Mouse (Mus musculus): ENCODE results near the gene Nup210l. TPM values are rescaled to one million over a fixed set of nuclear protein-coding genes. Genes with fewer than 3 reads are reported as not detected.
"Not testable (repeated sequence)": the region's sequence is repeated elsewhere in the genome, so short reads cannot be mapped to it uniquely, and the experiment has no call there.

Nup210l gene
- total RNA-seq, 2 experiments from 2014 or later, result 0.46 to 0.50 TPM

DNA sequence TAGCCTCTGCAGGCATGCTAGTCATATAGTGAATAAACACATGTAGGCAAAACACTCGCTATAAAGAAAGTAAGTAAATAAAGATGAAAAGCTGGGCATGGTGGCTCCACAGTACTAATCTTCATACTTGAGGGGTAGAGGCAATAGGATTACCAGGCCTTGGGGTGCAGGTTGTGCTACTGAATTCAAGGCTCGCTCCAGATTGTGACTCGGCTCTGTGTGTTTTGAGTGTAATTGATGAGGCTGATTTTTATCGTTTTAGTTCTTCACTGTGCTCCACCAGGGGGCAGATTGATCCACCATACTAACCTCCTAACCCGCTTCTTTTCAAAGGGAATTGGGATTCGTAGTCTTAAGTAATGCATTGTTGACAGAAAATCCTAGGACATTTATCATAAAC, 116.2 kb downstream of the Nup210l start:
- intact Hi-C loops (cut with DNase I), result loop anchor here (5.0 kb wide), 1 partner anchor 152 kb away; no protein-coding TSS in a partner anchor

DNA sequence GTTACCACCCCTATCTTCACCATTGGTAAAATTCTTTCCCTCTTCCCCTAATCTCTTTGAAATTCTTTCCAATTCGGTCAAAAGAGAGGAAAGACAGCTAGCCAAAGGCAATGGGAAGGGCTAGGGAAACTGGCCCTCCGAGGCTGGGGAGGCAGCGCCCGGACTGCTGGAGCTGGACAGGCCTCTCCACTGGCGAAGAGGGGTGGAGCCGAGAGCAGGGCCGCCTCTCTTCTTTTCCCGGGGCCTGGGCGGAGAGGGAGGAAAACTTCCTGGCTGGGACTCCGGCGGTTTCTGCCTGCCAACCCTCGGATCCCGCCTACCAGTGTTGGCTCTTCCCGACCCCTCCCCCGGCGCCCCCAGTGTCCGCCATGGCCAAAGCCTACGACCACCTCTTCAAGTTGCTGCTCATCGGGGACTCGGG, 116.6 kb downstream of the Nup210l start:
- peak; percentile 76 for DNase-seq
- intact Hi-C loops (cut with DNase I), result loop anchor here (5.0 kb wide), 1 partner anchor 152 kb away; no protein-coding TSS in a partner anchor

More for the DNA sequence above, 116.2 kb downstream of the Nup210l start:
- DNase-seq, result peak; percentile 51

DNA sequence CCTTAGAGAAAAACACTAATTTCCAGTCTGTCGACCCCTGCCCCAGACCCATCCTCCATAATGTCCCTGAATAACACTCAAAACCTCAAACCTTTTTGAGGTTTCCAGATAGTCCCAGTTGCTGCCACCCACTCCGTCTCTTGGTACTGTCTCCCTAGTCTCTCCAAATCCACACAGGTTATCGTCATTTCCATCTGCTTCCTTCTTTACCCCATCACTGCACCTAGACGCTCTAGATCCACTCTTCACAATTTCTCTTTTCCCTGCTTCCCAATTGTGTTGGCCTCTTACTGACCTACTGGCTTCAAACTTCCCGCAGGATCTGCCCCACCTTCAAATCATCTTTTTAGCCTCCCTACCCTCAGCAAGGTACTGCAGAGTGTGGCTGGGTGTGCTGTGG, 117.2 kb downstream of the Nup210l start:
- intact Hi-C loops (cut with DNase I), result loop anchor here (5.0 kb wide), 1 partner anchor 151 kb away; no protein-coding TSS in a partner anchor
- no peak for DNase-seq

DNA sequence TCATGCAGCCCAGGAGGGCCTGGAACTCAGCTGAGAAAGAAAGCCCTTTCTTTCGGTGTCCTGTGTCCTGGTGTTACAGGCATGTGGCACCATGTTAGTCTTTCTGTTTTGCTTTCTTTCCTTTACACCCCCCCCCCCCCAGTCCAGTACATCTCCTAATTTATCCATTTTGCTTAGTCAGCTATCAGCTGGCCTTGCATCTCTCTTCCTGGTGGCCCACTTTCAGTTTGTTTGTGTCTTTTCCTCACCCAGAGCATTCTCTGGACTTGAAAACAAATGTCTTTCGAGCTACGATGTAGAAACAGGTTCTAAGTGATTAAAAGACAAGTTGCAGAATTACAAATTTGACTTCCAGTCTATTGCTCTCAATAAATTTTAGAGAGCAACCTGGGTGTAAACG, 118.5 kb downstream of the Nup210l start:
- no peak for DNase-seq
- intact Hi-C loops (cut with DNase I), result loop anchor here (5.0 kb wide), 1 partner anchor 150 kb away; no protein-coding TSS in a partner anchor

DNA sequence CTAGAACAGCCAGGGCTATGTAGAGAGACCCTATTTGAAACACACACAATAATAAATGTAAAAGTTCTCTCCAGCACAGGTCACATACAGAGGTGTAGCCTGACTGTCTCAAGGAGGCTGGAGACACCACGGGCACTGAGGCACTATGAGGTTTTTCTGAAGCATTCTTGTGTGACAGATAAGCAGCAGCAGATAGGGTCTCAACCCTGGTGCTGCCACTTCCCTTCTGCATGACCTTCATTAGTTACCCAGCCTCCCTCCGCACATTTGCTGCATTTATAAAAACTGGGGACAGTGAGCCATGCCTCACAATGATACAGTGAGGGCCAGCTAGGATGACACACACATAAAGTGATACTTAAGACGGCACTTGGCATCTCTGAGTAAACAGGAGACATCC, 119.0 kb downstream of the Nup210l start:
- no peak for DNase-seq
- intact Hi-C loops (cut with DNase I), result loop anchor here (5.0 kb wide), 1 partner anchor 149 kb away; no protein-coding TSS in a partner anchor

DNA sequence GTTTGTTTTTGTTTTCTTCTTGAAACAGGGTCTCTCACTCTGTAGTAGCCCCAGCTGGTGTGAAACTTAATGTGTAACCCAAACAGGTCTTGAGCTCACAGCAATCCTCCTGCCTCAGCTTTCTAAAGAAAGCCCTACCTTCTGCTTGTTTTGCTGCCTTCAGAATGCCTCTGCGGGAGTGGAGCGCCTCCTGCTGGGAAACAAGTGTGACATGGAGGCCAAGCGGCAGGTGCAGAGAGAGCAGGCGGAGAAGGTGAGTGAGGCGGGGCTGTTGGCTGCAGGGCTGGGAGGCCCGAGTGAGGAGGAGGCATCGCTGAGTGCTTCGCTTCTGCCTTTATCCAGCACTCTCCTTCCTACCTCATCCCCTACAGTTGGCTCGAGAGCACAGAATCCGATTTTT, 120.4 kb downstream of the Nup210l start:
- intact Hi-C loops (cut with DNase I), result loop anchor here (5.0 kb wide), 1 partner anchor 148 kb away; no protein-coding TSS in a partner anchor

DNA sequence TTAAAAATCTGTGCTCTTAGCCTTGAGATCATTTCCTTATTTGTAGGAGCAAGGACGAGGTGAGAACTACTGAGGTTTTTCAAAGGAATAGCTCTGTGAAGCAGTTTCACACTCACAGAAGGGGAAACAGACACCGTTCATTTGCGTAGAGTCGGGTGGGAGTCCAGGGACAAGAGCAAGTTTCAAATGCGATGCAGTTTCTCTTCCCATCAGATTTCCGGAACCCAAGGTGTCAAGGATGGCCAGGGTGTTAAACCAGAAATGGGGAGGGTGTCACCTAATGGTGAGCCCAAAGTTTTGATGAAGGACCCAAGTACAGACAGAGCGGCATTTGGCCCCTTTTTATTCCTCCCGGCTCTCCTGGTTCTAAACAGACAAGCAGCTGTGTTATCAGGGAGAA, 127.1 kb downstream of the Nup210l start:
- intact Hi-C loops (cut with DNase I), result no loop called here
- DNase-seq, result no peak

More for the DNA sequence above, 120.4 kb downstream of the Nup210l start:
- no peak for DNase-seq

DNA sequence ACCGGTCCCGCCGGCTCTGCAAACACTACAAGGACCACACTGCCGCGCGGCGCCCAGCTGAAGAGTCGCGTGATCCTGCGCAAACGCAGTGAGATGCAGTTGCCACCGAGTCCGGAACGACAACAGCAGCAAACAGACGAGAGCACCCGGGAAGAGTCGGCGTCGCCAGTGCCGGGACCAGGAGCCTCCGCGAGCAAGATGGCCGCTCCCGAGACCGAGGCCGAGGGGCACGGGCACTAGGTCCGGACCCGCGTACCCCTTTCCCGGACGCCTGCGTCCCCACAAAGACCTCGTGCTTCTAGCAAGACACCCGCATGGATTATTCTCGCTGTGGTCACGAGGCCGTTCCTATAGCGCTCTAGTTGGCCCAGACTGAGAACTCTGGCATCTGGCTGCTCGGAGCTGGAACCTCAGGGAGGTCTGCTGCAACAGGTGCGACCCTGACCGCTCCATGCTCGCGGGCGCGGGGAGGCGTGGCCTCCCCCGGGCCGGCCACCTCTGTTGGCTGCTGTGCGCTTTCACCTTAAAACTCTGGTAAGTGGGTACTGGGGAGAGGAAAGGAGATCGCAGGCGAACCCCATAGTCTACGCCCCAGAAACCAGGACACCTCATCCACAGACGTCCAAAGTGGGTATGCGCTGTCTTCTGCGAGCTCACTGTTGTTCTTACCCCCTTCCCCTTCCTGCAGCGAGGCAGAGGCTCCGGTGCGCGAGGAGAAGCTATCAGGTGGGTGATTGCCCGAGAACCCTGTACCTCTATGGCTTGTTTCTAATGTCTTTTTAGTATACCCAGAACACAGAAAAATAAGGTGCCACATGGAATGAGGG, 127.8 kb downstream of the Nup210l start, which contains the start of gene Jtb:
Jtb (plus strand) TSS at position 91 of the 827 bp plus-strand sequence.
- intact Hi-C loops (cut with DNase I), result no loop called here
- DNase-seq, result peak; percentile 93

DNA sequence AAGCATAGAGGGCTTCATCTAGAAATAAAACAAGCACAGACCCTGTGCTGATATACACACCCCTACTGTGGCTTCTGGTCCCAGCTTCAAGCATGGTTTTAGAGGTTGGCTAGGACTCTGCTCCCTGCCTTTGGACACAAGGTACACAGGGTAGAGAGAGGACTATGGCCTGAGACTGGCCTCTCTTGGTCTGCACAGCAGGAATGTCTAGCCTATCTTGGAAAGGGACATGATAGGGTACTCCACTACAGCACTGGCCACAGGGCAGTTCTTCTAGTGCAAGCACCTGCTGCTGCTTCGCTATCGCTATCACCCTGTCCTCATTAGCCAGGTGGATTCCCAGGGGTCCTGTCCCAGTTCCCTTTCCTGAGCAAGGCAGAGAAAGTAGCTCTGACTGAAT, 137.3 kb downstream of the Nup210l start:
- no peak for DNase-seq
- intact Hi-C loops (cut with DNase I), result no loop called here

DNA sequence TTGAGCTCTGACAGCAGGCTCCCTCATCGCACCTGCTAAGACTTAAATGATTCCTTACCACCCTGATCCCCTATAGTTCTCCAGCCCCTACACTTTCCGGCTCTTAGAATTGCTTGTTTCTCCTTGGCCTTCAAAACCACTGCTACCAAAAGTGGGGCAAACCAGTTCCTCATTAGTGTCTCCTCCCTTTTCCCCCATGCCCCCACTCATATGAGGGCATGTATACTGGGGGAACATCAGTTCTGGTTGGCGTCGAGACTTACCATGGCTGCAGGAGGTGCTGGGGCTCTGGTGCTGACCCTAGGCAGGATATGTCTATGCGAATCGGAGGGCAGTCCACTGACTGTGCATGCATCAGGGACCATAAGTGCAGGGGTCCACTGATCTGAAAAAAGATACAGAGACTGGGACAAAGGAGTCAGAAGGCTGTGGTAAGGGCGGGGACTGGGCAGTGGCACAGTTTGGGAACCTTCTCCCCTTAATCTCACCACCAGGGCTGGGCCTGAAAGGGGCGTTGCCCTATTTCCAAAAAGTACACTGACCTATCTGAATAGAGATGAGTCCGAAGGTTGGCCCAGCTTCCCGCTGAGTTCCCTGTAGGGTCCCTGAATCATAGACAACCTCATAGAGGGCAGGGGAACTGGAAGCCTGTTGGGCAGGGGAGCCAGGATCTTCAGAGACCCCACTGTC, 137.9 kb downstream of the Nup210l start:
- DNase-seq, result no peak
- intact Hi-C loops (cut with DNase I), result no loop called here

DNA sequence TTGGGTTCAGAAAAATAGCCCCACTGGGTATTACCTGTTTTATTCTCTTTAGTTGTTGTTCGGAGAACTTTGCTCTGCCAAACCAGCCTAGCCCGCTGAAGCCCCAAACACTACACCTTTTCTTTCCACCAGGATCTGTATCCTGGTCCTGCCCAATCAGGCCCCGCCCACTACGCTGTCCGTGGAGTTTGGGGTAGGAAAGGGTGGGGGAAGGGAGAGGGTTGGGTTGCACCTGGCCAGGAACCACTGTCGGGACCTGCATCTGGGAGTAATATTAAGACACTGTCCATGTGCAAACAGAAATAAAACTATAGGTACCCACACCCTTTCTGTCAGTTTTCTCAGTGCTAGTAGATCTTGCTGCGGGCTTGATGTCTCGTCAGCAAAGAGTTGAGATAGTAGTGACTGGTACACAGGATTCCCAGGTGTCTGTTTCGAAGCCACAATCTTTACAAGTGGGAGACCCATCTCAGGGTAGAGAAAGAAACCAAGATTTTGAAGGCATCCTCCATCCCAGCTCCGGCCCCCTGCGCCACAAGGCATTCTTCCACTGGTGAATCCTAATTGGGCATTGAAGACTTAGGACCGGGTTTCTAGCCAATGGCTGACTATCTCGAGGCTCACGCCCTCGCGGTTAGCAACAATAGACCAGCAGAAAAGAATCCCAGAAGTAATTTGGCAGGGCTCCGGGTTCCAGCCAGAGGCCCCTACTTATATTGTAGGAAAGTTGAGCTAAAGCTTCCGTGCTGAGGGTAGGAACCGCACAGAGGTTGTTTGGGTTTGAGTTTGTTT, 139.2 kb downstream of the Nup210l start, which contains the start of gene Creb3l4:
Creb3l4 (minus strand) TSS at position 529 of the 792 bp plus-strand sequence.
- DNase-seq, result peak; percentile 31
- intact Hi-C loops (cut with DNase I), result no loop called here

DNA sequence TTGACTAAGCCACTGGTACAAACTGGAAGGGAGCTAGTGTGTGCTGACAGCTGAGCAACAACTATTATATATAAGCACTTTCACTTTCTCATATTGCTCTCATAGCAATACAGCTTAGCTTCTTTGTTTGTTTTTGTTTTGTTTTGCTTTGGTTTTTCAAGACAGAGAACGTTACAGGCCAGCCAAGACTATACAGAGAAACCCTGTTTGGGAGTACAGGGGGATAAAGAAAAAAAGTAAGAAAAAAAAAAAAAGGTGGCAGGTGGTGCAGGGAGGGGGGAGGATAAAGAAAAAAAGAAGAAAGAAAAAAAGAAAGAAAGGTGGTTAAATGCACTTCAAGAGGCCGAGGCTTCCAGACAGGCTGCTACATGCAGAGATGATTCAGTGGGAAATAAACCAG, 141.5 kb downstream of the Nup210l start:
- intact Hi-C loops (cut with DNase I), result no loop called here
- DNase-seq, result no peak

DNA sequence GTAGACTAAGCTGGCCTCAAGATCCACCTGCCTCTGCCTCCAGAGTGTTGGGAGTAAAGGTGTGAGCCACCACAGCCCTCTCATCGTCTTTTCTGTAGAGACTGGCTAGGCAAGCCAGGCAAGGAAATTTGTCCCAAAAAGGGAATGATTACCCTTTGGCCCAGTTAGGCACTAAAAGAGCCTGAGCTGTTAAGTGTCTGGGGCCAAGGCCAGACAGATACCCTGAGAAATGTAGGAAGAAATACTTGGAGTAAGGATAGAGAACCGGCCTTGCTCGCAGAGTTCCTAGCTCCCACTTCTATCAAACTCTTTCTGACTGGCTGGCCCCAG, 143.7 kb downstream of the Nup210l start:
- no peak for DNase-seq
- intact Hi-C loops (cut with DNase I), result no loop called here

DNA sequence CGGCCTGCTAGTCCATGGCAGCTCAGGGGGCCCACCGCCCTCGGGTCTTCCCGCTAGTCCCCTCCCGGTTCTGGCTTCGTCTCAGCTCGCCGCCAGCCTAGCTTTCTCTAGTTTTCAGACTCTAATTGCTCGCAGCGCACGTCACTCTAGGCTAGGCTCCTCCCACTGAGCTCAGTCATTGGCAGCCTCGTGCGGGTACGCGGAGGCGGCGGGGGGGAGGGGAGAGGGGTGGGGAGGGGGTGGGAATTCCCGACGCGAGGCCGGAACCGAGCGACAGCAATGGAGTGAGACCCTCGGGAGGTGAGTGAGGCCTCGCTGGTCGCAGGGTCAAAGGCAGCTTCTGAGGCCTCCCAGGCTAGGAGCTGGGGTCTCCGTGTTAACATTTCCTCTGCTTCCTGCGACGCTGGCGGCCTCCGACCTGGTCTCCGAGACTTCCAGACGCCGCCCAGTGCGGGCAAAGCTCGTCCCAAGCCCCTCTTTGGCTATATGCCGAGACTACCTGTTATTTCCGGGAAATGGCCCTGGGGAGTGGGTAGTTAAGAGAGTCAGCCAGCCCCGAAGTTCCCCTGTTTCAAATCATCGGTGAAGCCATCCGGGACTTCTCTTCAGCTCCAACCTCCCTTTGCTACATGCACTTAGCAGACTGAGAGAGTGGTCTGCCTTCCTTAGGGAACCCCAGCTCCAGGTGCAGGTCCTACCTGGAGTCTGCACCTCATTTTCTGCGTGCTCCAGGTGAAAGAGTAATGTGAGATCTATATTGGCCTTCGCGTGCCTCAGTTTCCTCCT, 144.2 kb downstream of the Nup210l start, which contains the start of gene Slc39a1:
Slc39a1 (plus strand) TSS at position 213 of the 786 bp plus-strand sequence.
- intact Hi-C loops (cut with DNase I), result no loop called here
- peak; percentile 96 for DNase-seq

DNA sequence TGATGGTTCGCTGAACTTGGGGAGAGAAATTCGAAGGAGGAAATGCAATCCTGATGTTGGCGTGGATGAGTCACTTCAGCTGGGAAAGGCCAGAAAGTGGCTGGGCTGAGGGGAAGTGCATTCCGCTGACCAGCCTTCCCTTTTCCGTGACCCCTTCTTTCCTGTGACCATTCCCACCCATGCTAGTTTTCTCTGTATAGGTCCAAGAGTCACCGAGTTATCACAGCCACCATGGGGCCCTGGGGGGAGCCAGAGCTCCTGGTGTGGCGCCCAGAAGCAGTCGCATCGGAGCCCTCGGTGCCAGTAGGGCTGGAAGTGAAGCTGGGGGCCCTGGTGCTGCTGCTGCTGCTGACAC, 144.8 kb downstream of the Nup210l start:
- intact Hi-C loops (cut with DNase I), result no loop called here
- DNase-seq, result no peak

DNA sequence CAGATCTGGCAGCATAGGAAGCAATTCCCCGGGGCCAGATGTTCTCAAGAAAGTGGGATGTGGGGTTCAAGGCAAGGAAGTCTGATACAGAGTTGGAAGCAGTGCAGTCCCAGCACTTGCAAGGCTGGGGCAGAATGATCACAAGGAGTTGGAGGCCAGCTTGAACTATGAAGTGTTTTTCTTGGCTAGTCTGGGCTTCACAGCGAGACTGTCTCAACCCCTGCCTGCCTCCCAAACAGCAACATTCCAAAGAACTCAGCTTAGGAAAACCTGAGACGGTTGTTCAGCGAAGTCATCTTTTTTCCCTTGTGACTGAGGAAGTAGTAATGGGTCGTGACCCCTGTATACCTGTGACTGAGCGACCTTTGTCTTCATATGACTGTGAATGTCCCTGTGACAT, 146.9 kb downstream of the Nup210l start:
- intact Hi-C loops (cut with DNase I), result no loop called here
- no peak for DNase-seq

DNA sequence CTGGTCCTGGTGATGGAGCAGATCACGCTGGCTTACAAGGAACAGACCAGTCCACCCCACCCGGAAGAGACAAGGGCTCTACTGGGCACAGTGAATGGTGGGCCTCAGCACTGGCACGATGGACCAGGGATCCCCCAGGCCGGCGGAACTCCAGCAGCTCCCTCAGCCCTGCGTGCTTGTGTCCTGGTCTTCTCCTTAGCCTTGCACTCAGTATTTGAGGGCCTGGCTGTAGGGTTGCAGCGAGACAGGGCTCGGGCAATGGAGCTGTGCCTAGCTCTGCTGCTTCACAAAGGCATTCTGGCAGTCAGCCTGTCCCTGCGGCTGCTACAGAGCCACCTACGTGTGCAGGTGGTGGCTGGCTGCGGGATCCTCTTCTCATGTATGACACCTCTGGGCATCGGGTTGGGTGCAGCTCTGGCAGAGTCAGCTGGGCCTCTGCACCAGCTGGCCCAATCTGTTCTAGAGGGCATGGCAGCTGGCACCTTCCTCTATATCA, 147.8 kb downstream of the Nup210l start:
- intact Hi-C loops (cut with DNase I), result not testable (repeated sequence)

DNA sequence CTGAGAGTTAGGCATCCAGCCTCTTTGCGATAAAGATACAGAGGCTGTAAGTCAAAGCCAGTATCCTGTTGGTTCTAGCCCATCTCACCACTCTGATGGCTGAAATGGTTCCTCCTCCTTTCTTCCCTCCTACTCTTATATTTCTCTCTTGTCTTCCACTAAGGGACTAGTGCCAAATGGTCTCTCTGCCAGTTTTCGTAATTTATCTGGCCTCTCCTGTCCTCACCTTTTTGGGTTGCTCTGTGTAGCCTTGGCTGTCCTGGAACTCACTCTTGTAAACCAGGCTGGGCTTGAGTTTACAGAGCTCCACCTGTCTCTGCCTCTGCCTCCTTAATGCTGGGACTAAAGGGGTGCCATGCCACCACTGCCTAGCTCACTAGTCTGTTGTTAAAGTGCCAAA, 148.7 kb downstream of the Nup210l start:
- intact Hi-C loops (cut with DNase I); DNase-seq: not testable (repeated sequence)

More for the DNA sequence above, 147.8 kb downstream of the Nup210l start:
- DNase-seq, result not testable (repeated sequence)

DNA sequence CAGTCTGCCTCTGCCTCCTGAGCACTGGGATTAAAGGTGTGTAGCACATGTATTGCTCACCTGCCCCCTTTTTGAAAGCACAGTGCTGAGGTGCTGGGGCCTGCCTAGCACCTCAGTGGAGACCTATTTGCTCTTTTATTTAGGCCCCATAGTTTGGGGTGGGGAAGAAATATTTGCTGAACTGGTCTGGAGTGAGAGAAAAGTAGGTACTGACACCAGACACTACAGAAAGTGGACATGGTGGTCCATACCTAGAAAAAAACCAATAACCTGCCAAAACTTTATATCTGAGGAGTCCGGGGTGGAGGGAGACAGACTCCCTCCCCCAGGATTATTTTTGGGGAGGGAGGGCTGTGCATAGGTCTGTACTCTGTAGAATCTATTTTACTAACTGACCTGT, 149.2 kb downstream of the Nup210l start:
- intact Hi-C loops (cut with DNase I); DNase-seq: not testable (repeated sequence)
